In genomic region chr19:34553021-34553420, GRCm38 (mm10) we compare ENCODE assay signal across 10 mouse cellular contexts. TPM values are rescaled to one million over a fixed set of nuclear protein-coding genes. Genes with fewer than 3 reads are reported as not detected.
DNase-seq lines count a peak whose midpoint lies in the region; ATAC-seq and TF ChIP-seq lines count a peak whose summit lies in the region.
"Had no signal": no experiment of that assay in that cellular context is flagged by ENCODE, and none has a peak within 500 bp of the region (broad histone marks: within the 10 kb centered on the region; RNA-seq: fewer than 3 reads in every experiment).

No protein-coding gene starts in this region.

- no peaks in the 10 kb centered on the region for H3K9me3 ChIP-seq in liver, embryonic 13.5 days (replicated peaks)
- no peaks in the 10 kb centered on the region for H3K9me3 ChIP-seq in embryonic facial prominence, embryonic 11.5 days (replicated peaks; ENCODE audit: control insufficient read depth, low read length)
- no peaks in the 10 kb centered on the region; the same call in 1 of the 2 replicates for H3K9me3 ChIP-seq in heart, postnatal 0 days (replicated peaks; ENCODE audit: control insufficient read depth, low read length)
- H3K9me3 ChIP-seq: forebrain, embryonic 15.5 days had no signal

- no peaks in the 10 kb centered on the region for H3K27me3 ChIP-seq in liver, embryonic 13.5 days
- no peaks in the 10 kb centered on the region for H3K27me3 ChIP-seq in embryonic facial prominence, embryonic 11.5 days (ENCODE audit: control insufficient read depth, insufficient read depth, low read length)
- no peaks in the 10 kb centered on the region for H3K27me3 ChIP-seq in heart, postnatal 0 days (ENCODE audit: control insufficient read depth, insufficient read depth, low read length)
- H3K27me3 ChIP-seq: forebrain, embryonic 15.5 days had no signal

- no peak overlapping the region for H3K9ac ChIP-seq in liver, embryonic 13.5 days
- no peak overlapping the region for H3K9ac ChIP-seq in embryonic facial prominence, embryonic 11.5 days (replicated peaks; ENCODE audit: low read length)
- H3K9ac ChIP-seq in heart, postnatal 0 days (replicated peaks; ENCODE audit: low read depth, low read length): peak overlapping the region; percentile 16; the same call in 1 of the 2 replicates
- H3K9ac ChIP-seq: forebrain, embryonic 15.5 days had no signal

- no peak overlapping the region for H3K4me2 ChIP-seq in liver, embryonic 13.5 days
- H3K4me2 ChIP-seq in embryonic facial prominence, embryonic 11.5 days (ENCODE audit: low read depth, low read length): no peak overlapping the region
- peak overlapping the region; percentile 53 for H3K4me2 ChIP-seq in heart, postnatal 0 days (ENCODE audit: low read depth, low read length)
- H3K4me2 ChIP-seq: forebrain, embryonic 15.5 days had no signal

- WGBS in liver, embryonic 13.5 days (ENCODE audit: insufficient replicate concordance): 56% methylated on average over 6 of the region's 6 CpGs
- 54% methylated on average over 6 of the region's 6 CpGs for WGBS in embryonic facial prominence, embryonic 11.5 days
- WGBS in heart, postnatal 0 days: 16% methylated on average over 6 of the region's 6 CpGs

- H3K4me1 ChIP-seq in liver, embryonic 13.5 days (replicated peaks): peaks cover 22% of the 10 kb centered on the region
- no peaks in the 10 kb centered on the region; the same call in 1 of the 2 replicates for H3K4me1 ChIP-seq in embryonic facial prominence, embryonic 11.5 days (ENCODE audit: control insufficient read depth, insufficient read depth, low read length)
- peaks cover 20% of the 10 kb centered on the region for H3K4me1 ChIP-seq in heart, postnatal 0 days (ENCODE audit: control insufficient read depth, insufficient read depth)

- no peak overlapping the region for H3K4me3 ChIP-seq in liver, embryonic 13.5 days (replicated peaks)
- no peak overlapping the region for H3K4me3 ChIP-seq in embryonic facial prominence, embryonic 11.5 days (ENCODE audit: low read depth, low read length)
- H3K4me3 ChIP-seq in heart, postnatal 0 days (ENCODE audit: low read depth, low read length): peak overlapping the region; percentile 6; the same call in 1 of the 2 replicates
- H3K4me3 ChIP-seq: forebrain, embryonic 15.5 days had no signal

- ATAC-seq in liver, embryonic 13.5 days (ENCODE audit: low read depth): no peak
- no peak for ATAC-seq in embryonic facial prominence, embryonic 11.5 days (replicated peaks; ENCODE audit: insufficient number of reproducible peaks, low FRiP score, low TSS enrichment, low read depth)
- peak; percentile 22; the same call in 1 of the 2 replicates for ATAC-seq in heart, postnatal 0 days (ENCODE audit: insufficient read depth, low read depth)
- ATAC-seq: forebrain, embryonic 15.5 days had no signal

- H3K36me3 ChIP-seq in liver, embryonic 13.5 days: no peaks in the 10 kb centered on the region
- H3K36me3 ChIP-seq in embryonic facial prominence, embryonic 11.5 days (replicated peaks; ENCODE audit: control insufficient read depth, insufficient read depth, low read depth, low read length): no peaks in the 10 kb centered on the region
- H3K36me3 ChIP-seq in heart, postnatal 0 days (replicated peaks; ENCODE audit: control insufficient read depth, insufficient read depth, low read length): no peaks in the 10 kb centered on the region
- H3K36me3 ChIP-seq: forebrain, embryonic 15.5 days had no signal

- H3K27ac ChIP-seq in liver, embryonic 13.5 days: 0 out of 2 replicates have a peak overlapping the region, but pooled peaks have one; percentile 15
- H3K27ac ChIP-seq in embryonic facial prominence, embryonic 11.5 days (replicated peaks; ENCODE audit: low read depth, low read length): no peak overlapping the region
- peak overlapping the region; percentile 93 for H3K27ac ChIP-seq in heart, postnatal 0 days (ENCODE audit: low read depth)
- H3K27ac ChIP-seq: forebrain, embryonic 15.5 days had no signal

- no peak for DNase-seq in liver, embryonic 13.5 days
- DNase-seq in liver: no peak
- peak; percentile 39 for DNase-seq in embryonic facial prominence, embryonic 11.5 days (ENCODE audit: low spot score)
- DNase-seq in heart, postnatal 0 days (ENCODE audit: low spot score): peak; percentile 58
- DNase-seq in lung, postnatal 4 days: peak; percentile 22 to 62
- no peak for DNase-seq in adrenal gland, adult 2 months
- no peak for DNase-seq in B cell, adult 2 months
- no peak for DNase-seq in cerebellum, adult 9-10 months
- DNase-seq: cerebellum, adult 18-20 months had no signal

- TF ChIP-seq CTCF in heart, postnatal 0 days (IDR thresholded peaks at IDR 0.05; ENCODE audit: low read depth): no peak

- 0 out of 2 replicates have a peak, but pooled peaks have one; percentile 29 for TF ChIP-seq EP300 in heart, postnatal 0 days (IDR thresholded peaks at IDR 0.05; ENCODE audit: low read depth)

RNA-seq across cellular contexts. Expression of gene Ifit2, which starts 2.5 kb away (rescaled TPM):
- polyA plus RNA-seq in liver, embryonic 13.5 days (2015; fragmentation: Nextera tagmentation; extraction: Ambion mirVana): 3.0 and 3.8 TPM in 2 replicates
- polyA plus RNA-seq in embryonic facial prominence, embryonic 11.5 days (2014; fragmentation: Nextera tagmentation; extraction: Ambion mirVana): 12.2 and 12.5 TPM in 2 replicates
- total RNA-seq in heart, postnatal 0 days (2014; rRNA removed; ENCODE audit: low replicate concordance): 7.4 and 9.1 TPM in 2 replicates
- 4.3 and 4.6 TPM in 2 replicates for polyA plus RNA-seq in heart, postnatal 0 days (2015; fragmentation: Nextera tagmentation; extraction: Ambion mirVana)
- 1 to 10 TPM; 3.0 to 5.1 TPM for total RNA-seq in adrenal gland, adult 2 months (2021)
- 0.10 and 0.26 TPM in 2 replicates for polyA plus RNA-seq in adrenal gland, adult 2 months (2012; rRNA removed)

RNA-seq across cellular contexts. Expression of gene Lipa, which starts 25.7 kb away (rescaled TPM):
- 34.1 and 45.0 TPM in 2 replicates for polyA plus RNA-seq in liver, embryonic 13.5 days (2015; fragmentation: Nextera tagmentation; extraction: Ambion mirVana)
- polyA plus RNA-seq in embryonic facial prominence, embryonic 11.5 days (2014; fragmentation: Nextera tagmentation; extraction: Ambion mirVana): 34.8 and 35.6 TPM in 2 replicates
- 30.2 and 40.1 TPM in 2 replicates for total RNA-seq in heart, postnatal 0 days (2014; rRNA removed; ENCODE audit: low replicate concordance)
- polyA plus RNA-seq in heart, postnatal 0 days (2015; fragmentation: Nextera tagmentation; extraction: Ambion mirVana): 16.8 and 20.7 TPM in 2 replicates
- 100 to 1,000 TPM; 103 to 185 TPM for total RNA-seq in adrenal gland, adult 2 months (2021)
- polyA plus RNA-seq in adrenal gland, adult 2 months (2012; rRNA removed): 44.2 and 70.9 TPM in 2 replicates

RNA-seq across cellular contexts. Expression of gene Ifit3, which starts 30.3 kb away (rescaled TPM):
- 1.7 and 2.0 TPM in 2 replicates for polyA plus RNA-seq in liver, embryonic 13.5 days (2015; fragmentation: Nextera tagmentation; extraction: Ambion mirVana)
- 0.20 and 0.49 TPM in 2 replicates for polyA plus RNA-seq in embryonic facial prominence, embryonic 11.5 days (2014; fragmentation: Nextera tagmentation; extraction: Ambion mirVana)
- 1.7 and 12.8 TPM in 2 replicates for total RNA-seq in heart, postnatal 0 days (2014; rRNA removed; ENCODE audit: low replicate concordance)
- 2.3 and 3.0 TPM in 2 replicates for polyA plus RNA-seq in heart, postnatal 0 days (2015; fragmentation: Nextera tagmentation; extraction: Ambion mirVana)
- total RNA-seq in adrenal gland, adult 2 months (2021): 1 to 10 TPM; 5.6 to 9.5 TPM
- polyA plus RNA-seq in adrenal gland, adult 2 months (2012; rRNA removed): 0.71 and 0.89 TPM in 2 replicates

RNA-seq across cellular contexts. Expression of gene Ifit1bl1, which starts 48.7 kb away (rescaled TPM):
- 0.17 and 0.19 TPM in 2 replicates for polyA plus RNA-seq in liver, embryonic 13.5 days (2015; fragmentation: Nextera tagmentation; extraction: Ambion mirVana)
- 0.33 TPM in 1 of 2 replicates, not detected in the other for polyA plus RNA-seq in embryonic facial prominence, embryonic 11.5 days (2014; fragmentation: Nextera tagmentation; extraction: Ambion mirVana)
- total RNA-seq in heart, postnatal 0 days (2014; rRNA removed; ENCODE audit: low replicate concordance): 0.50 and 2.8 TPM in 2 replicates
- polyA plus RNA-seq in heart, postnatal 0 days (2015; fragmentation: Nextera tagmentation; extraction: Ambion mirVana): 3.3 and 3.8 TPM in 2 replicates
- total RNA-seq in adrenal gland, adult 2 months (2021): under 1 TPM; 0.58 to 0.86 TPM
- polyA plus RNA-seq in adrenal gland, adult 2 months (2012; rRNA removed): 0.04 and 0.15 TPM in 2 replicates

RNA-seq across cellular contexts. Expression of gene Ifit3b, which starts 54.7 kb away (rescaled TPM):
- 0.38 and 0.58 TPM in 2 replicates for polyA plus RNA-seq in liver, embryonic 13.5 days (2015; fragmentation: Nextera tagmentation; extraction: Ambion mirVana)
- polyA plus RNA-seq in embryonic facial prominence, embryonic 11.5 days (2014; fragmentation: Nextera tagmentation; extraction: Ambion mirVana): 0.22 TPM in 1 of 2 replicates, not detected in the other
- 0.57 and 2.5 TPM in 2 replicates for total RNA-seq in heart, postnatal 0 days (2014; rRNA removed; ENCODE audit: low replicate concordance)
- 0.59 and 0.72 TPM in 2 replicates for polyA plus RNA-seq in heart, postnatal 0 days (2015; fragmentation: Nextera tagmentation; extraction: Ambion mirVana)
- 1 to 10 TPM; 2.4 to 3.4 TPM for total RNA-seq in adrenal gland, adult 2 months (2021)
- 0.44 and 0.78 TPM in 2 replicates for polyA plus RNA-seq in adrenal gland, adult 2 months (2012; rRNA removed)

Comparison
In these comparisons a context has a peak if more than half of its experiments do, and no peak if none do; other contexts are left out.
1. DNase-seq: peak in embryonic facial prominence, embryonic 11.5 days (single experiment), heart, postnatal 0 days (single experiment) and lung, postnatal 4 days (2 of 2); none in liver, embryonic 13.5 days (single experiment), liver (single experiment), adrenal gland, adult 2 months (single experiment), B cell, adult 2 months (0 of 2) and cerebellum, adult 9-10 months (single experiment).